8 mouse cellular contexts compared by ENCODE assay signal in the genomic region with DNA sequence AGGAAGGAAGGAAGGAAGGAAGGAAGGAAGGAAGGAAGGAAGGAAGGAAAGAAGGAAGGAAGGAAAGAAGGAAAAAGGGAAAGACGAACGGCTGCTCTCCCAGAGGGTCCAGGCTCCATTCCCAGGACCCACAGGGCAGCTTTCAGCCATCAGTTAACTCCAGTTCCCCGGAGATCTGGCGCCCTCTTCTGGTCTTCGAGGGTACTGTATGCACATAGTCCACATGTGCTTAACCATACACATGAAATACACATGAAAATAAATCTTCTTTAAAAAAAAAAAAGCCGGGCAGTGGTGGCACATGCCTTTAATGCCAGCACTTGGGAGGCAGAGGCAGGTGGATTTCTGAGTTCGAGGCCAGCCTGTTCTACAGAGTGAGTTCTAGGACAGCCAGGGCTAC. TPM values are rescaled to one million over a fixed set of nuclear protein-coding genes. Genes with fewer than 3 reads are reported as not detected.
A peak's percentile ranks its signal among the peaks of the same experiment; 100 is the strongest.
DNase-seq lines count a peak whose midpoint lies in the region; ATAC-seq lines count a peak whose summit lies in the region.
"Not testable (repeated sequence)": the region's sequence is repeated elsewhere in the genome, so short reads cannot be mapped to it uniquely, and the experiment has no call there.

No protein-coding gene starts in this region.

- H3K4me3 ChIP-seq in forebrain, embryonic 11.5 days (ENCODE audit: low read depth, low read length); hindbrain, embryonic 14.5 days (replicated peaks; ENCODE audit: low read length); limb, embryonic 10.5 days; midbrain, embryonic 11.5 days (ENCODE audit: low read depth, low read length): not testable (repeated sequence)

- H3K4me2 ChIP-seq in forebrain, embryonic 11.5 days (ENCODE audit: low read depth, low read length, severe bottlenecking); hindbrain, embryonic 14.5 days (replicated peaks); midbrain, embryonic 11.5 days: not testable (repeated sequence)

- not testable (repeated sequence) for H3K27me3 ChIP-seq in forebrain, embryonic 11.5 days (ENCODE audit: control insufficient read depth, insufficient read depth, low read length); hindbrain, embryonic 14.5 days (ENCODE audit: control insufficient read depth, insufficient read depth, low read length); limb, embryonic 10.5 days (ENCODE audit: low read depth, poor library complexity, severe bottlenecking); midbrain, embryonic 11.5 days (ENCODE audit: control insufficient read depth, insufficient read depth, low read length)

- not testable (repeated sequence) for H3K9me3 ChIP-seq in forebrain, embryonic 11.5 days (ENCODE audit: control insufficient read depth, low read length); hindbrain, embryonic 14.5 days (ENCODE audit: control insufficient read depth, low read length); limb, embryonic 10.5 days (replicated peaks); midbrain, embryonic 11.5 days (ENCODE audit: control insufficient read depth, low read length)

- peak; percentile 34 for DNase-seq in Muller cell, postnatal 12 days (ENCODE audit: inconsistent ontology term)
- peak; percentile 73 for DNase-seq in c-Kit-positive CD71-positive TER-119-positive erythroid progenitor cells, embryonic 14.5 days (ENCODE audit: low spot score)
- DNase-seq in forebrain, embryonic 11.5 days (ENCODE audit: low spot score) = peak; percentile 90
- peak; percentile 71 for DNase-seq in hindbrain, embryonic 14.5 days (ENCODE audit: low spot score)
- DNase-seq in limb, embryonic 10.5 days (ENCODE audit: low spot score) = peak; percentile 88
- peak; percentile 98 for DNase-seq in midbrain, embryonic 11.5 days (ENCODE audit: low spot score, missing footprints)
- DNase-seq in spleen, adult 12 weeks (ENCODE audit: low spot score) = peak; percentile 67
- peak; percentile 40 to 85 for DNase-seq in urinary bladder, postnatal 4 days (ENCODE audit: low spot score in 2 of 2)

- not testable (repeated sequence) for H3K27ac ChIP-seq in forebrain, embryonic 11.5 days (ENCODE audit: low read depth, low read length); hindbrain, embryonic 14.5 days; limb, embryonic 10.5 days; midbrain, embryonic 11.5 days (ENCODE audit: low read depth, low read length)

- not testable (repeated sequence) for H3K9ac ChIP-seq in forebrain, embryonic 11.5 days (ENCODE audit: low read length); hindbrain, embryonic 14.5 days; midbrain, embryonic 11.5 days (ENCODE audit: low read length)

- not testable (repeated sequence) for H3K4me1 ChIP-seq in forebrain, embryonic 11.5 days (replicated peaks; ENCODE audit: control insufficient read depth, insufficient read depth, low read length); hindbrain, embryonic 14.5 days (replicated peaks; ENCODE audit: control insufficient read depth, insufficient read depth, low read length); midbrain, embryonic 11.5 days (ENCODE audit: control insufficient read depth, insufficient read depth, low read length)
- H3K4me1 ChIP-seq in limb, embryonic 10.5 days = peaks cover 14% of the 10 kb centered on the region

- not testable (repeated sequence) for ATAC-seq in forebrain, embryonic 11.5 days (replicated peaks; ENCODE audit: low FRiP score); hindbrain, embryonic 14.5 days (ENCODE audit: low FRiP score); midbrain, embryonic 11.5 days (ENCODE audit: low FRiP score)

- H3K36me3 ChIP-seq in forebrain, embryonic 11.5 days (ENCODE audit: control insufficient read depth, insufficient read depth, low read length); hindbrain, embryonic 14.5 days (replicated peaks; ENCODE audit: control insufficient read depth, insufficient read depth); limb, embryonic 10.5 days; midbrain, embryonic 11.5 days (ENCODE audit: control insufficient read depth, insufficient read depth, low read length): not testable (repeated sequence)

- 20% methylated on average over 7 of the region's 7 CpGs for WGBS in forebrain, embryonic 11.5 days
- WGBS in hindbrain, embryonic 14.5 days = 12% methylated on average over 7 of the region's 7 CpGs
- 18% methylated on average over 7 of the region's 7 CpGs for WGBS in limb, embryonic 10.5 days
- WGBS in midbrain, embryonic 11.5 days = 18% methylated on average over 7 of the region's 7 CpGs

RNA-seq across cellular contexts. Expression of a gene that starts 4.1 kb away (rescaled TPM):
- 140 and 150 TPM in 2 replicates for polyA plus RNA-seq in forebrain, embryonic 11.5 days (2014; fragmentation: Nextera tagmentation; extraction: Ambion mirVana)
- polyA plus RNA-seq in hindbrain, embryonic 14.5 days (2014; fragmentation: Nextera tagmentation; extraction: Ambion mirVana) = 52.5 and 57.7 TPM in 2 replicates
- 179 and 200 TPM in 2 replicates for polyA plus RNA-seq in limb, embryonic 10.5 days (2016; fragmentation: Nextera tagmentation; extraction: Ambion mirVana)
- 167 and 169 TPM in 2 replicates for polyA plus RNA-seq in midbrain, embryonic 11.5 days (2014; fragmentation: Nextera tagmentation; extraction: Ambion mirVana)

RNA-seq across cellular contexts. Expression of a gene that starts 7.5 kb away (rescaled TPM):
- 17.5 and 26.9 TPM in 2 replicates for polyA plus RNA-seq in forebrain, embryonic 11.5 days (2014; fragmentation: Nextera tagmentation; extraction: Ambion mirVana)
- 37.9 and 42.5 TPM in 2 replicates for polyA plus RNA-seq in hindbrain, embryonic 14.5 days (2014; fragmentation: Nextera tagmentation; extraction: Ambion mirVana)
- 21.4 and 22.0 TPM in 2 replicates for polyA plus RNA-seq in limb, embryonic 10.5 days (2016; fragmentation: Nextera tagmentation; extraction: Ambion mirVana)
- 15.3 and 18.8 TPM in 2 replicates for polyA plus RNA-seq in midbrain, embryonic 11.5 days (2014; fragmentation: Nextera tagmentation; extraction: Ambion mirVana)

RNA-seq across cellular contexts. Expression of a gene that starts 44.9 kb away (rescaled TPM):
- 38.6 and 42.9 TPM in 2 replicates for polyA plus RNA-seq in forebrain, embryonic 11.5 days (2014; fragmentation: Nextera tagmentation; extraction: Ambion mirVana)
- 49.3 and 54.7 TPM in 2 replicates for polyA plus RNA-seq in hindbrain, embryonic 14.5 days (2014; fragmentation: Nextera tagmentation; extraction: Ambion mirVana)
- 60.0 and 69.3 TPM in 2 replicates for polyA plus RNA-seq in limb, embryonic 10.5 days (2016; fragmentation: Nextera tagmentation; extraction: Ambion mirVana)
- 31.7 and 35.2 TPM in 2 replicates for polyA plus RNA-seq in midbrain, embryonic 11.5 days (2014; fragmentation: Nextera tagmentation; extraction: Ambion mirVana)

Comparison
In these comparisons a context has a peak if more than half of its experiments do, and no peak if none do; other contexts are left out.
1. DNase-seq: peak in every context shown above with its lines; median percentile 98 in midbrain, embryonic 11.5 days; 90 in forebrain, embryonic 11.5 days; 88 in limb, embryonic 10.5 days; 73 in c-Kit-positive CD71-positive TER-119-positive erythroid progenitor cells, embryonic 14.5 days; 71 in hindbrain, embryonic 14.5 days; 67 in spleen, adult 12 weeks; 62 in urinary bladder, postnatal 4 days; 34 in Muller cell, postnatal 12 days.